Mouse (Mus musculus) ES-E14 (cell line): ENCODE measurements around the gene Ppp4r2. TPM values are rescaled to one million over a fixed set of nuclear protein-coding genes. Genes with fewer than 3 reads are reported as not detected.

Experiments used
- DNase-seq: peaks from one replicate; pipeline ENCODE4 v3.0.0-alpha.2; 2013; ENCODE audit warnings: low read depth, low spot score
- H3K27ac ChIP-seq: 2 replicates; pipeline ENCODE4 v1.5.1; 2012; ENCODE audit warnings: low read depth, mild to moderate bottlenecking, low read length, moderate library complexity, mixed read lengths; ENCODE audit not compliant: poor library complexity, insufficient read depth, severe bottlenecking
- H3K36me3 ChIP-seq: 2 replicates; pipeline ENCODE4 v1.6.1; 2012; ENCODE audit warnings: mild to moderate bottlenecking, low read length, moderate library complexity, mixed read lengths; ENCODE audit not compliant: control insufficient read depth, poor library complexity, insufficient read depth, severe bottlenecking
- H3K4me1 ChIP-seq, 2 experiments: fragments of 150-350 bp in 1 of 2; sonication (generic) in 1 of 2; 2 replicates each; pipeline ENCODE4 v1.6.1; 2012; ENCODE audit warnings: low read length in 2 of 2, mild to moderate bottlenecking in 1 of 2, mixed read lengths in 1 of 2; ENCODE audit not compliant: control insufficient read depth in 2 of 2, insufficient read depth in 2 of 2, poor library complexity in 1 of 2
- H3K4me3 ChIP-seq, 2 experiments: fragments of 150-350 bp in 1 of 2; sonication (generic) in 1 of 2; 2 replicates each; pipeline ENCODE4 v1.5.1; 2012; ENCODE audit warnings: low read length in 2 of 2, low read depth in 1 of 2, mild to moderate bottlenecking in 1 of 2, mixed read lengths in 1 of 2; ENCODE audit not compliant: insufficient read depth in 1 of 2, poor library complexity in 1 of 2, severe bottlenecking in 1 of 2
- H3K9ac ChIP-seq: 2 replicates; pipeline ENCODE4 v1.6.1; 2012; ENCODE audit warnings: low read depth, mild to moderate bottlenecking, low read length, mixed read lengths; ENCODE audit not compliant: poor library complexity, insufficient read depth, severe bottlenecking
- H3K9me3 ChIP-seq: fragments of 150-350 bp; sonication (generic); 2 replicates; pipeline ENCODE4 v1.6.1; 2012; ENCODE audit warnings: low read depth, mild to moderate bottlenecking, low read length; ENCODE audit not compliant: control insufficient read depth, insufficient read depth
- CHD2 ChIP-seq: IDR thresholded peaks from 2 replicates; pipeline ENCODE4 v1.6.1; 2014; ENCODE audit warnings: mild to moderate bottlenecking, low read depth, low read length, inconsistent platforms
- HCFC1 ChIP-seq: IDR thresholded peaks from 2 replicates; pipeline ENCODE4 v1.6.1; 2012; ENCODE audit warnings: low read length, inconsistent platforms, borderline replicate concordance; ENCODE audit not compliant: insufficient read depth
- MAFK ChIP-seq: IDR thresholded peaks from 2 replicates; pipeline ENCODE4 v1.6.1; 2014; ENCODE audit warnings: mild to moderate bottlenecking, low read depth, low read length, inconsistent platforms; ENCODE audit not compliant: insufficient read depth
- ZC3H11A ChIP-seq: IDR thresholded peaks from 2 replicates; pipeline ENCODE4 v1.6.1; 2012; ENCODE audit warnings: low read depth, mild to moderate bottlenecking, inconsistent platforms, low read length, borderline replicate concordance
- ZNF384 ChIP-seq: IDR thresholded peaks from 2 replicates; pipeline ENCODE4 v1.6.1; 2012; ENCODE audit warnings: low read depth, low read length, inconsistent platforms
- in situ Hi-C, 2 experiments: fragments of 600-800 bp; cut with MboI; formaldehyde crosslinking; loops; one replicate each; pipeline ENCODE4 v1.15.1; 2025; ENCODE audit warnings: low sequenced_read_pairs in 2 of 2, inconsistent platforms in 1 of 2; ENCODE audit not compliant: unreplicated experiment in 2 of 2
- total RNA-seq: library from RNA; depleted of rRNA; stranded (reverse); fragments of 300-350 nt; gene quantifications from 2 replicates; pipeline ENCODE4 v1.2.3, GENCODE M21; 2012

Gene Ppp4r2
- total RNA-seq, 1 experiment: 66.8 TPM

GRCm38 (mm10) chr6:100868863-100869262, 35.4 kb downstream of the Ppp4r2 start:
- no peak for DNase-seq
- Histone ChIP-seq H3K36me3 (peaks cover 2% of the 10 kb centered on the region), H3K4me3 (no peak overlapping the region), H3K4me1 (no peaks in the 10 kb centered on the region), H3K27ac (no peak overlapping the region), H3K9ac (no peak overlapping the region), H3K9me3 (no peaks in the 10 kb centered on the region)
- TF ChIP-seq MAFK (no peak), ZNF384 (no peak), HCFC1 (no peak), CHD2 (no peak), ZC3H11A (no peak)
- in situ Hi-C loops: no loop called here

GRCm38 (mm10) chr6:100869909-100870308, 36.5 kb downstream of the Ppp4r2 start:
- Histone ChIP-seq H3K27ac (no peak overlapping the region), H3K4me3 (no peak overlapping the region), H3K9ac (no peak overlapping the region), H3K9me3 (no peaks in the 10 kb centered on the region), H3K36me3 (peaks cover 2% of the 10 kb centered on the region), H3K4me1 (no peaks in the 10 kb centered on the region)
- no peak for DNase-seq
- TF ChIP-seq MAFK (no peak), HCFC1 (no peak), CHD2 (no peak), ZNF384 (no peak), ZC3H11A (no peak)
- in situ Hi-C loops: loop anchor here in 1 of 2 experiments (10.0 kb wide), 1 partner anchor 195 kb away; the partner anchor contains the start of gene Shq1

GRCm38 (mm10) chr6:100873191-100873590, 39.8 kb downstream of the Ppp4r2 start:
- no peak for TF ChIP-seq ZC3H11A
- TF ChIP-seq ZNF384: no peak
- TF ChIP-seq CHD2: no peak
- TF ChIP-seq HCFC1: no peak
- no peak for TF ChIP-seq MAFK
- H3K9ac ChIP-seq: no peak overlapping the region
- in situ Hi-C loops: loop anchor here in 1 of 2 experiments (10.0 kb wide), 1 partner anchor 198 kb away; the partner anchor contains the start of gene Shq1
- H3K4me1 ChIP-seq: no peaks in the 10 kb centered on the region
- no peak overlapping the region for H3K4me3 ChIP-seq
- H3K27ac ChIP-seq: no peak overlapping the region
- H3K36me3 ChIP-seq: no peaks in the 10 kb centered on the region
- no peaks in the 10 kb centered on the region for H3K9me3 ChIP-seq
- no peak for DNase-seq

GRCm38 (mm10) chr6:100875862-100876623, 42.6 kb downstream of the Ppp4r2 start:
- peak; percentile 62; the same call in 1 of the 2 replicates for TF ChIP-seq ZC3H11A
- no peak for TF ChIP-seq HCFC1
- 0 out of 2 replicates have a peak, but pooled peaks have one; percentile 10 for TF ChIP-seq ZNF384
- DNase-seq: peak; percentile 51
- Histone ChIP-seq H3K9ac (no peak overlapping the region), H3K4me3 (no peak overlapping the region), H3K36me3 (no peaks in the 10 kb centered on the region), H3K9me3 (no peaks in the 10 kb centered on the region), H3K4me1 (peaks cover 0 to 3% of the 10 kb centered on the region in 2 experiments; a peak in 1 of 4 replicates), H3K27ac (no peak overlapping the region)
- in situ Hi-C loops: loop anchor here (10.0 to 25.0 kb wide), 2 partner anchors 201 to 386 kb away; partner anchors contain the start of gene Shq1 (in 1 of the 2)

- peaks cover 0 to 3% of the 10 kb centered on the region in 2 experiments; a peak in 1 of 4 replicates for H3K4me1 ChIP-seq
- H3K9ac ChIP-seq: no peak overlapping the region
- TF ChIP-seq ZC3H11A (no peak), HCFC1 (no peak), MAFK (no peak), CHD2 (no peak), ZNF384 (no peak)
- no peak for DNase-seq
- no peak overlapping the region for H3K27ac ChIP-seq
- H3K9me3 ChIP-seq: no peaks in the 10 kb centered on the region
- in situ Hi-C loops: loop anchor here (10.0 to 25.0 kb wide), 2 partner anchors 202 to 386 kb away; partner anchors contain the start of gene Shq1 (in 1 of the 2)
- H3K36me3 ChIP-seq: no peaks in the 10 kb centered on the region
- H3K4me3 ChIP-seq: no peak overlapping the region
Measured at GRCm38 (mm10) chr6:100876624-100877017, 43.2 kb downstream of the Ppp4r2 start.
